Mouse (Mus musculus) heart, adult 2 months (tissue): ENCODE results near the gene Atp1a1.

ENCODE experiments used
- CTCF ChIP-seq: fragments of 200-600 bp; IDR thresholded peaks from 2 replicates; pipeline ENCODE4 v1.8.1; 2022; ENCODE audit warnings: antibody characterized with exemption, mild to moderate bottlenecking, moderate library complexity
- POLR2A ChIP-seq: fragments of 200-500 bp; IDR thresholded peaks from 2 replicates; pipeline ENCODE4 v1.6.1; 2011; ENCODE audit warnings: mild to moderate bottlenecking, low read depth, low read length, control low read depth; ENCODE audit not compliant: insufficient read depth

- TF ChIP-seq CTCF (no peak), POLR2A (no peak)
Observed at GRCm38 (mm10) chr3:101526603-101527002, 77.9 kb downstream of the Atp1a1 start.
